Mouse (Mus musculus) heart, postnatal 4 days (tissue): ENCODE results near the gene Gripap1. TPM values are rescaled to one million over a fixed set of nuclear protein-coding genes. Genes with fewer than 3 reads are reported as not detected.
A peak's percentile ranks its signal among the peaks of the same experiment; 100 is the strongest.
"Not testable (repeated sequence)": the region's sequence is repeated elsewhere in the genome, so short reads cannot be mapped to it uniquely, and the experiment has no call there.

Experiments used
- DNase-seq: peaks from one replicate; pipeline ENCODE4 v3.0.0; 2021
- total RNA-seq, 2 experiments: library from RNA; stranded (reverse); gene quantifications; 2 replicates each; pipeline ENCODE4 v1.2.3; 2021

Gripap1 gene
- total RNA-seq = 10 to 100 TPM; 23.7 to 28.4 TPM

GRCm38 (mm10) chrX:7789542-7790136 is at the start of gene Gripap1:
TSS of gene Gripap1 (plus strand) at chrX:7789765.
- peak; percentile 71 for DNase-seq

GRCm38 (mm10) chrX:7740082-7740819 is 49.3 kb upstream of the Gripap1 start:
- no peak for DNase-seq

- no peak for DNase-seq
Measured at GRCm38 (mm10) chrX:7741103-7741502, 48.5 kb upstream of the Gripap1 start.

- DNase-seq = no peak
Measured at GRCm38 (mm10) chrX:7743470-7743869, 46.1 kb upstream of the Gripap1 start.

GRCm38 (mm10) chrX:7744940-7745339 is 44.6 kb upstream of the Gripap1 start:
- DNase-seq = no peak

- DNase-seq = no peak
Measured at GRCm38 (mm10) chrX:7745429-7745828, 44.1 kb upstream of the Gripap1 start.

- peak; percentile 67 for DNase-seq
Measured at GRCm38 (mm10) chrX:7750432-7751116, 39.0 kb upstream of the Gripap1 start, which contains the start of gene Ccdc120. TSS of gene Ccdc120 (minus strand) at chrX:7750905.

GRCm38 (mm10) chrX:7753627-7754026 is 35.9 kb upstream of the Gripap1 start:
- DNase-seq = not testable (repeated sequence)

GRCm38 (mm10) chrX:7762137-7762920 is 27.2 kb upstream of the Gripap1 start, which contains the start of gene Tfe3:
TSS of gene Tfe3 (plus strand) at chrX:7762560.
- DNase-seq = peak; percentile 92

GRCm38 (mm10) chrX:7762921-7763197 is 26.7 kb upstream of the Gripap1 start:
- DNase-seq = no peak

- DNase-seq = peak; percentile 27
Measured at GRCm38 (mm10) chrX:7763631-7764393, 25.8 kb upstream of the Gripap1 start.

- no peak for DNase-seq
Measured at GRCm38 (mm10) chrX:7764657-7765280, 24.8 kb upstream of the Gripap1 start.

GRCm38 (mm10) chrX:7765281-7765670 is 24.3 kb upstream of the Gripap1 start:
- DNase-seq = no peak

- peak; percentile 32 for DNase-seq
Measured at GRCm38 (mm10) chrX:7765764-7766163, 23.8 kb upstream of the Gripap1 start.

GRCm38 (mm10) chrX:7769302-7770017 is 20.1 kb upstream of the Gripap1 start:
- DNase-seq = no peak

GRCm38 (mm10) chrX:7772766-7773165 is 16.8 kb upstream of the Gripap1 start:
- DNase-seq = no peak

GRCm38 (mm10) chrX:7775501-7776205 is 13.9 kb upstream of the Gripap1 start:
- DNase-seq = no peak

GRCm38 (mm10) chrX:7776329-7777082 is 13.1 kb upstream of the Gripap1 start:
- peak; percentile 68 for DNase-seq
